Mouse (Mus musculus) forebrain, embryonic 13.5 days (tissue): Measurements from ENCODE around the gene Gsx1. TPM values are rescaled to one million over a fixed set of nuclear protein-coding genes. Genes with fewer than 3 reads are reported as not detected.
A peak's percentile ranks its signal among the peaks of the same experiment; 100 is the strongest.

Source experiments
- ATAC-seq: fragments of 200-750 bp; cut with Nextera tagmentation; 2 replicates; pipeline ENCODE4 v1.8.0; 2017
- H3K27ac ChIP-seq: fragments of 300-500 bp; sonication (generic); 2 replicates; pipeline ENCODE4 v1.5.1; 2015; ENCODE audit warnings: inconsistent platforms, mild to moderate bottlenecking, moderate library complexity
- H3K27me3 ChIP-seq: fragments of 300-500 bp; sonication (generic); 2 replicates; pipeline ENCODE4 v1.6.1; 2015; ENCODE audit warnings: mild to moderate bottlenecking, inconsistent platforms
- H3K36me3 ChIP-seq: fragments of 300-500 bp; sonication (generic); 2 replicates; pipeline ENCODE4 v1.6.1; 2015; ENCODE audit warnings: mild to moderate bottlenecking, inconsistent platforms; ENCODE audit not compliant: poor library complexity, severe bottlenecking
- H3K4me1 ChIP-seq: fragments of 300-500 bp; sonication (generic); 2 replicates; pipeline ENCODE4 v1.6.1; 2015; ENCODE audit warnings: inconsistent platforms
- H3K4me2 ChIP-seq: fragments of 300-500 bp; sonication (generic); 2 replicates; pipeline ENCODE4 v1.6.1; 2015; ENCODE audit warnings: inconsistent platforms, mild to moderate bottlenecking, moderate library complexity
- H3K4me3 ChIP-seq: fragments of 300-500 bp; sonication (generic); 2 replicates; pipeline ENCODE4 v1.5.1; 2015; ENCODE audit warnings: mild to moderate bottlenecking, inconsistent platforms
- H3K9ac ChIP-seq: fragments of 300-500 bp; sonication (generic); 2 replicates; pipeline ENCODE4 v1.6.1; 2015; ENCODE audit warnings: mild to moderate bottlenecking, inconsistent platforms
- H3K9me3 ChIP-seq: fragments of 300-500 bp; sonication (generic); replicated peaks from 2 replicates; pipeline ENCODE4 v1.6.1; 2016; ENCODE audit warnings: inconsistent platforms
- WGBS: fragments of 180-500 bp; shearing (Covaris S2); methylation state at CpG from one replicate; pipeline ENCODE4 v1.1.7; 2015; 5-methylcytosine and 5-hydroxymethylcytosine counted together
- polyA plus RNA-seq: library from polyadenylated mRNA; unstranded; fragments of >200 nt; fragmentation: Nextera tagmentation; extraction: Ambion mirVana; gene quantifications from 2 replicates; pipeline ENCODE4 v1.2.1, GENCODE M21; 2015

The Gsx1 gene
- polyA plus RNA-seq, 1 experiment from 2014 or later: 4.0 TPM

- Histone ChIP-seq H3K4me2 (peak overlapping the region; percentile 61), H3K36me3 (no peaks in the 10 kb centered on the region), H3K4me3 (peak overlapping the region; percentile 29), H3K9ac (no peak overlapping the region), H3K9me3 (peaks cover 15% of the 10 kb centered on the region), H3K27me3 (peaks cover 98% of the 10 kb centered on the region), H3K27ac (no peak overlapping the region), H3K4me1 (peaks cover 36% of the 10 kb centered on the region)
- ATAC-seq: no peak
- WGBS: under 1% methylated on average over 24 of the region's 26 CpGs
Measured at GRCm38 (mm10) chr5:147186001-147186431, 2.5 kb upstream of the Gsx1 start.

GRCm38 (mm10) chr5:147186781-147187551, 1.5 kb upstream of the Gsx1 start:
- H3K9me3 ChIP-seq: peaks cover 15% of the 10 kb centered on the region
- H3K9ac ChIP-seq: no peak overlapping the region
- H3K4me1 ChIP-seq: peaks cover 36% of the 10 kb centered on the region
- no peaks in the 10 kb centered on the region for H3K36me3 ChIP-seq
- ATAC-seq: no peak; the same call in 1 of the 2 replicates
- peak overlapping the region; percentile 29 for H3K4me3 ChIP-seq
- under 1% methylated on average over 37 of the region's 37 CpGs for WGBS
- H3K4me2 ChIP-seq: peak overlapping the region; percentile 61
- H3K27ac ChIP-seq: no peak overlapping the region
- peaks cover 99% of the 10 kb centered on the region for H3K27me3 ChIP-seq

GRCm38 (mm10) chr5:147187552-147188170, 835 bp upstream of the Gsx1 start:
- Histone ChIP-seq H3K4me1 (peaks cover 36% of the 10 kb centered on the region), H3K27me3 (peaks cover 99% of the 10 kb centered on the region), H3K27ac (no peak overlapping the region), H3K4me2 (peak overlapping the region; percentile 61), H3K36me3 (no peaks in the 10 kb centered on the region), H3K9me3 (peaks cover 11% of the 10 kb centered on the region), H3K9ac (no peak overlapping the region), H3K4me3 (peak overlapping the region; percentile 41)
- WGBS: 2% methylated on average over 25 of the region's 25 CpGs
- no peak for ATAC-seq

GRCm38 (mm10) chr5:147189156-147189555, 660 bp downstream of the Gsx1 start:
- H3K27ac ChIP-seq: no peak overlapping the region
- H3K9me3 ChIP-seq: no peaks in the 10 kb centered on the region
- H3K4me1 ChIP-seq: peaks cover 36% of the 10 kb centered on the region
- peak overlapping the region; percentile 61 for H3K4me2 ChIP-seq
- WGBS: under 1% methylated on average over 28 of the region's 28 CpGs
- no peak for ATAC-seq
- peak overlapping the region; percentile 41 for H3K4me3 ChIP-seq
- peaks cover 98% of the 10 kb centered on the region for H3K27me3 ChIP-seq
- H3K36me3 ChIP-seq: no peaks in the 10 kb centered on the region
- peak overlapping the region; percentile 50; the same call in 1 of the 2 replicates for H3K9ac ChIP-seq

- Histone ChIP-seq H3K36me3 (no peaks in the 10 kb centered on the region), H3K9ac (no peak overlapping the region), H3K4me2 (peak overlapping the region; percentile 30), H3K9me3 (no peaks in the 10 kb centered on the region), H3K4me3 (peak overlapping the region; percentile 19), H3K4me1 (peaks cover 36% of the 10 kb centered on the region), H3K27me3 (peaks cover 97% of the 10 kb centered on the region), H3K27ac (no peak overlapping the region)
- under 1% methylated on average over 46 of the region's 46 CpGs for WGBS
- no peak for ATAC-seq
Measured at GRCm38 (mm10) chr5:147189836-147190602, 1.5 kb downstream of the Gsx1 start.

GRCm38 (mm10) chr5:147190885-147191284, 2.4 kb downstream of the Gsx1 start:
- Histone ChIP-seq H3K4me3 (peak overlapping the region; percentile 1; the same call in 1 of the 2 replicates), H3K4me1 (peaks cover 36% of the 10 kb centered on the region), H3K9ac (no peak overlapping the region), H3K9me3 (no peaks in the 10 kb centered on the region), H3K27ac (no peak overlapping the region), H3K4me2 (peak overlapping the region; percentile 5; the same call in 1 of the 2 replicates), H3K36me3 (no peaks in the 10 kb centered on the region), H3K27me3 (peaks cover 97% of the 10 kb centered on the region)
- WGBS: 1% methylated on average over 7 of the region's 7 CpGs
- ATAC-seq: no peak

GRCm38 (mm10) chr5:147191801-147192575, 3.5 kb downstream of the Gsx1 start:
- ATAC-seq: no peak
- Histone ChIP-seq H3K9ac (no peak overlapping the region), H3K4me2 (0 out of 2 replicates have a peak overlapping the region, but pooled peaks have one; percentile 4), H3K9me3 (no peaks in the 10 kb centered on the region), H3K27ac (no peak overlapping the region), H3K4me1 (peaks cover 24% of the 10 kb centered on the region), H3K4me3 (no peak overlapping the region), H3K27me3 (peaks cover 97% of the 10 kb centered on the region), H3K36me3 (no peaks in the 10 kb centered on the region)
- 2% methylated on average over 24 of the region's 24 CpGs for WGBS

- WGBS: 2% methylated on average over 9 of the region's 9 CpGs
- Histone ChIP-seq H3K4me2 (no peak overlapping the region), H3K4me1 (peaks cover 19% of the 10 kb centered on the region), H3K4me3 (no peak overlapping the region), H3K9me3 (no peaks in the 10 kb centered on the region), H3K27ac (no peak overlapping the region), H3K27me3 (peaks cover 97% of the 10 kb centered on the region), H3K9ac (no peak overlapping the region), H3K36me3 (no peaks in the 10 kb centered on the region)
- no peak for ATAC-seq
Measured at GRCm38 (mm10) chr5:147192576-147192960, 4.1 kb downstream of the Gsx1 start.

- 0 out of 2 replicates have a peak, but pooled peaks cover 4% of the 10 kb centered on the region for H3K9me3 ChIP-seq
- no peak overlapping the region for H3K27ac ChIP-seq
- H3K27me3 ChIP-seq: peaks cover 66% of the 10 kb centered on the region
- ATAC-seq: peak; percentile 48; the same call in 1 of the 2 replicates
- no peak overlapping the region for H3K4me3 ChIP-seq
- WGBS: 2% methylated on average over 6 of the region's 6 CpGs
- H3K4me2 ChIP-seq: peak overlapping the region; percentile 14
- H3K4me1 ChIP-seq: peaks cover 10% of the 10 kb centered on the region
- no peak overlapping the region for H3K9ac ChIP-seq
- H3K36me3 ChIP-seq: no peaks in the 10 kb centered on the region
Measured at GRCm38 (mm10) chr5:147204905-147205304, 16.4 kb downstream of the Gsx1 start.

GRCm38 (mm10) chr5:147207852-147208251, 19.4 kb downstream of the Gsx1 start:
- 94% methylated on average over 20 of the region's 20 CpGs for WGBS
- peaks cover 10% of the 10 kb centered on the region for H3K4me1 ChIP-seq
- no peak overlapping the region for H3K4me3 ChIP-seq
- ATAC-seq: no peak
- H3K9ac ChIP-seq: no peak overlapping the region
- no peak overlapping the region for H3K27ac ChIP-seq
- peaks cover 75% of the 10 kb centered on the region for H3K27me3 ChIP-seq
- H3K9me3 ChIP-seq: 0 out of 2 replicates have a peak, but pooled peaks cover 4% of the 10 kb centered on the region
- no peak overlapping the region for H3K4me2 ChIP-seq
- no peaks in the 10 kb centered on the region for H3K36me3 ChIP-seq

- 83% methylated on average over 2 of the region's 2 CpGs for WGBS
- no peak for ATAC-seq
- H3K4me1 ChIP-seq: peaks cover 10% of the 10 kb centered on the region
- H3K36me3 ChIP-seq: no peaks in the 10 kb centered on the region
- H3K4me3 ChIP-seq: no peak overlapping the region
- H3K4me2 ChIP-seq: no peak overlapping the region
- peaks cover 77% of the 10 kb centered on the region for H3K27me3 ChIP-seq
- H3K9me3 ChIP-seq: 0 out of 2 replicates have a peak, but pooled peaks cover 4% of the 10 kb centered on the region
- H3K27ac ChIP-seq: no peak overlapping the region
- H3K9ac ChIP-seq: no peak overlapping the region
Measured at GRCm38 (mm10) chr5:147208471-147208870, 20.0 kb downstream of the Gsx1 start.
